Comparison of ENCODE assay signal across 8 mouse cellular contexts in the genomic region with DNA sequence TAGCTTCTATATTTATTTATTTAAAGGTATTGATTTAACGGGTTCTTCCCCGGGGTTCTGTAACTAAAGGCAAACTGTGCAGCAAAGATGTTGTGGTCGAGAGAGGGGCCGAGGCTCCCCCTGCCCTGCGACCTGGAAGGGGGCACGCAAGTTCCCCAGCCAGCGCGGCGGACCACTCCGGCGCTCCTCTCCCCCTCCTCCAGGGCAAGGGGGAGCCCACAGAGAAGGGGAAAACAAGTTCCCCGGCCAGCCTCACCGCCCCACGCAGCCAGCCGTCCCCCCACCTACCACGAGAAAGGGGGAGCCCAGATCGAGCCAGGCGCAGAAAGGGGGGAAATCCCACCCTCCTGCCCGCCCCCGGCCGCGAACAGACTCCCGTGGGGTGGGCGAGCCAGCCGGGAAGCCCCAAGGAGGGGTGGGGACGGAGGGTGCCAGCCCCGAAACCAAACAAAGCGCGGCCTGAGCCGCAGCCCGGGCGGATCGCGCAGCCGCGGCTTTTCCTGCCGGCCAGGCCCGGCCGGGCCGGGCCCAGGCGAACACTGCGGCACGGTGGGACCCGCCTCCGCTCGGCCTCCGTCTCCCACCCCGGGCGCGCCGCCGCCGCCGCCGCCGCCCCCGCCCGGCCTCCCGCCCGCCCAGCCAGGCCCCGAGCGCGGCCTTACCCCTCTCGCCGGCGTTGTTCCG. TPM values are rescaled to one million over a fixed set of nuclear protein-coding genes. Genes with fewer than 3 reads are reported as not detected.
DNase-seq lines count a peak whose midpoint lies in the region; ATAC-seq and TF ChIP-seq lines count a peak whose summit lies in the region.

No protein-coding gene starts in this region.

- in situ Hi-C loops in CH12.LX (cut with MboI; ENCODE audit: low pct_ligation_motif_present, low pct_unique_long_range_greater_than_20kb, low sequenced_read_pairs), result no loop called here

- TF ChIP-seq POLR2A in CH12.LX (IDR thresholded peaks at IDR 0.05; ENCODE audit: low read depth, low read length), result peak; percentile 50; the same call in 1 of the 2 replicates
- 0 out of 2 replicates have a peak, but pooled peaks have one; percentile 11 for TF ChIP-seq POLR2A in brain, embryonic 14.5 days (IDR thresholded peaks at IDR 0.05; ENCODE audit: borderline replicate concordance, extremely low read depth, insufficient read depth, insufficient read length, poor library complexity, severe bottlenecking)

- H3K27me3 ChIP-seq in CH12.LX (replicated peaks), result no peaks in the 10 kb centered on the region
- H3K27me3 ChIP-seq in forebrain, embryonic 11.5 days (ENCODE audit: control insufficient read depth, insufficient read depth, low read length), result no peaks in the 10 kb centered on the region
- no peaks in the 10 kb centered on the region for H3K27me3 ChIP-seq in heart, postnatal 0 days (ENCODE audit: control insufficient read depth, insufficient read depth, low read length)
- H3K27me3 ChIP-seq in liver, embryonic 16.5 days (ENCODE audit: control insufficient read depth, insufficient read depth, low read depth, low read length), result no peaks in the 10 kb centered on the region
- H3K27me3 ChIP-seq in neural tube, embryonic 13.5 days, result no peaks in the 10 kb centered on the region

- H3K27ac ChIP-seq in CH12.LX (ENCODE audit: insufficient read depth, low read depth), result peak overlapping the region; percentile 90
- H3K27ac ChIP-seq in forebrain, embryonic 11.5 days (ENCODE audit: low read depth, low read length), result peak overlapping the region; percentile 100
- H3K27ac ChIP-seq in heart, postnatal 0 days (ENCODE audit: low read depth), result peak overlapping the region; percentile 100
- peak overlapping the region; percentile 98 for H3K27ac ChIP-seq in liver, embryonic 16.5 days (ENCODE audit: low read length)
- peak overlapping the region; percentile 100 for H3K27ac ChIP-seq in neural tube, embryonic 13.5 days (replicated peaks)

- TF ChIP-seq CTCF in CH12.LX (conservative IDR thresholded peaks at IDR 0.05 in 1 of 2, IDR thresholded peaks at IDR 0.05 in 1 of 2; ENCODE audit: low read depth in 2 of 2, low read length in 2 of 2), result no peak
- TF ChIP-seq CTCF in brain, embryonic 14.5 days (IDR thresholded peaks at IDR 0.05; ENCODE audit: borderline replicate concordance, extremely low read depth, insufficient read depth, insufficient read length), result no peak
- no peak for TF ChIP-seq CTCF in heart, postnatal 0 days (IDR thresholded peaks at IDR 0.05; ENCODE audit: low read depth)

- peak overlapping the region; percentile 76 to 99 (median 78) for H3K4me3 ChIP-seq in CH12.LX (replicated peaks in 1 of 3; ENCODE audit: low read depth in 2 of 3, low read length in 2 of 3, poor library complexity in 1 of 3)
- peak overlapping the region; percentile 99 for H3K4me3 ChIP-seq in forebrain, embryonic 11.5 days (ENCODE audit: low read depth, low read length)
- peak overlapping the region; percentile 86 for H3K4me3 ChIP-seq in heart, postnatal 0 days (ENCODE audit: low read depth, low read length)
- peak overlapping the region; percentile 97 for H3K4me3 ChIP-seq in liver, embryonic 16.5 days (ENCODE audit: low read depth, low read length)
- H3K4me3 ChIP-seq in neural tube, embryonic 13.5 days, result peak overlapping the region; percentile 89

- peaks cover 0 to 11% of the 10 kb centered on the region in 2 experiments for H3K36me3 ChIP-seq in CH12.LX (replicated peaks in 1 of 2; ENCODE audit: control insufficient read depth in 1 of 2, insufficient read depth in 1 of 2, low read length in 1 of 2)
- H3K36me3 ChIP-seq in forebrain, embryonic 11.5 days (ENCODE audit: control insufficient read depth, insufficient read depth, low read length), result no peaks in the 10 kb centered on the region
- no peaks in the 10 kb centered on the region for H3K36me3 ChIP-seq in heart, postnatal 0 days (replicated peaks; ENCODE audit: control insufficient read depth, insufficient read depth, low read length)
- no peaks in the 10 kb centered on the region for H3K36me3 ChIP-seq in liver, embryonic 16.5 days (ENCODE audit: control insufficient read depth, insufficient read depth)
- H3K36me3 ChIP-seq in neural tube, embryonic 13.5 days, result no peaks in the 10 kb centered on the region

- peaks cover 83% of the 10 kb centered on the region for H3K79me2 ChIP-seq in CH12.LX (replicated peaks; ENCODE audit: control insufficient read depth, extremely low read depth, insufficient read depth, poor library complexity, severe bottlenecking)

- H3K9me3 ChIP-seq in CH12.LX (replicated peaks; ENCODE audit: low read length), result peaks cover 5% of the 10 kb centered on the region
- H3K9me3 ChIP-seq in forebrain, embryonic 11.5 days (ENCODE audit: control insufficient read depth, low read length), result no peaks in the 10 kb centered on the region
- no peaks in the 10 kb centered on the region for H3K9me3 ChIP-seq in heart, postnatal 0 days (replicated peaks; ENCODE audit: control insufficient read depth, low read length)
- H3K9me3 ChIP-seq in liver, embryonic 16.5 days (replicated peaks; ENCODE audit: control insufficient read depth, low read length), result no peaks in the 10 kb centered on the region
- H3K9me3 ChIP-seq in neural tube, embryonic 13.5 days, result no peaks in the 10 kb centered on the region

- ATAC-seq in forebrain, embryonic 11.5 days (replicated peaks; ENCODE audit: low FRiP score), result peak; percentile 31
- ATAC-seq in heart, postnatal 0 days (ENCODE audit: insufficient read depth, low read depth), result peak; percentile 33
- ATAC-seq in liver, embryonic 16.5 days (ENCODE audit: low read depth), result peak; percentile 55
- ATAC-seq in neural tube, embryonic 13.5 days (ENCODE audit: low read depth), result peak; percentile 12

- TF ChIP-seq RAD21 in CH12.LX (IDR thresholded peaks at IDR 0.05; ENCODE audit: low read depth, low read length), result no peak

- WGBS in forebrain, embryonic 11.5 days, result under 1% methylated on average over 33 of the region's 67 CpGs
- WGBS in heart, postnatal 0 days, result under 1% methylated on average over 22 of the region's 67 CpGs
- under 1% methylated on average over 40 of the region's 67 CpGs for WGBS in liver, embryonic 16.5 days (ENCODE audit: insufficient replicate concordance)
- under 1% methylated on average over 58 of the region's 67 CpGs for WGBS in neural tube, embryonic 13.5 days

- no peak for TF ChIP-seq EP300 in CH12.LX (IDR thresholded peaks at IDR 0.05; ENCODE audit: low read length)
- no peak for TF ChIP-seq EP300 in heart, postnatal 0 days (IDR thresholded peaks at IDR 0.05; ENCODE audit: low read depth)

- peaks cover 2 to 20% of the 10 kb centered on the region in 2 experiments; a peak in 3 of 4 replicates for H3K4me1 ChIP-seq in CH12.LX (ENCODE audit: control insufficient read depth in 1 of 2, insufficient read depth in 2 of 2)
- no peaks in the 10 kb centered on the region; the same call in 1 of the 2 replicates for H3K4me1 ChIP-seq in forebrain, embryonic 11.5 days (replicated peaks; ENCODE audit: control insufficient read depth, insufficient read depth, low read length)
- H3K4me1 ChIP-seq in heart, postnatal 0 days (ENCODE audit: control insufficient read depth, insufficient read depth), result peaks cover 5% of the 10 kb centered on the region
- peaks cover 17% of the 10 kb centered on the region for H3K4me1 ChIP-seq in liver, embryonic 16.5 days (ENCODE audit: control insufficient read depth, low read depth, low read length)
- H3K4me1 ChIP-seq in neural tube, embryonic 13.5 days (replicated peaks), result peaks cover 34% of the 10 kb centered on the region

- dilution Hi-C loops in CH12.LX (cut with MboI; ENCODE audit: extremely low pct_ligation_motif_present, extremely low pct_unique_long_range_greater_than_20kb, low sequenced_read_pairs), result no loop called here

- DNase-seq in CH12.LX (ENCODE audit: extremely low read depth), result peak; percentile 52
- DNase-seq in brain, embryonic 14.5 days (ENCODE audit: low read depth), result peak; percentile 74
- peak; percentile 82 for DNase-seq in forebrain, embryonic 11.5 days (ENCODE audit: low spot score)
- DNase-seq in heart, postnatal 0 days (ENCODE audit: low spot score), result peak; percentile 48
- DNase-seq in kidney, postnatal 36 days, result peak; percentile 45 to 77
- DNase-seq in thymus, adult 18-20 months, result peak; percentile 63 to 73

- H3K4me2 ChIP-seq in CH12.LX (ENCODE audit: insufficient read depth, low read depth, poor library complexity, severe bottlenecking), result no peak overlapping the region
- H3K4me2 ChIP-seq in forebrain, embryonic 11.5 days (ENCODE audit: low read depth, low read length, severe bottlenecking), result peak overlapping the region; percentile 73
- H3K4me2 ChIP-seq in heart, postnatal 0 days (ENCODE audit: low read depth, low read length), result peak overlapping the region; percentile 66
- H3K4me2 ChIP-seq in liver, embryonic 16.5 days (ENCODE audit: low read depth, low read length), result peak overlapping the region; percentile 90
- peak overlapping the region; percentile 74 for H3K4me2 ChIP-seq in neural tube, embryonic 13.5 days

- peak overlapping the region; percentile 100 for H3K9ac ChIP-seq in CH12.LX (ENCODE audit: insufficient read depth, low read depth)
- peak overlapping the region; percentile 94 for H3K9ac ChIP-seq in forebrain, embryonic 11.5 days (ENCODE audit: low read length)
- peak overlapping the region; percentile 97 for H3K9ac ChIP-seq in heart, postnatal 0 days (replicated peaks; ENCODE audit: low read depth, low read length)
- H3K9ac ChIP-seq in liver, embryonic 16.5 days (ENCODE audit: low read depth, low read length), result peak overlapping the region; percentile 98
- H3K9ac ChIP-seq in neural tube, embryonic 13.5 days, result peak overlapping the region; percentile 100

TF ChIP-seq in CH12.LX, 34 proteins besides CTCF, POLR2A, EP300 and RAD21 (continues in another document):
- no peak for TF ChIP-seq ZKSCAN1 (IDR thresholded peaks at IDR 0.05; ENCODE audit: borderline replicate concordance, low read depth, low read length)
- TF ChIP-seq MAZ (IDR thresholded peaks at IDR 0.05; ENCODE audit: low read depth, low read length), result peak; percentile 90
- no peak for TF ChIP-seq CHD2 (IDR thresholded peaks at IDR 0.05; ENCODE audit: low read length)
- TF ChIP-seq SIN3A (IDR thresholded peaks at IDR 0.05; ENCODE audit: low read length), result peak; percentile 66; the same call in 1 of the 2 replicates
- no peak for TF ChIP-seq MYC (IDR thresholded peaks at IDR 0.05; ENCODE audit: low read depth, low read length)
- TF ChIP-seq IRF4 (IDR thresholded peaks at IDR 0.05; ENCODE audit: low read depth, low read length), result peak; percentile 55; the same call in 1 of the 2 replicates

RNA-seq across cellular contexts. Expression of gene Fbxo11, which starts 0.6 kb away (rescaled TPM):
- total RNA-seq in CH12.LX (2012; rRNA removed) (32.1 and 37.6 TPM in 2 replicates), CH12.LX (2014; rRNA removed) (53.9 and 61.0 TPM in 2 replicates)
- polyA plus RNA-seq in CH12.LX (2012; ENCODE audit: insufficient read length, low read depth), result 61.8 and 67.6 TPM in 2 replicates
- 81.0 and 95.2 TPM in 2 replicates for polyA plus RNA-seq in brain, embryonic 14.5 days (2012; rRNA removed)
- polyA plus RNA-seq in forebrain, embryonic 11.5 days (2014; fragmentation: Nextera tagmentation; extraction: Ambion mirVana), result 40.0 and 41.1 TPM in 2 replicates
- 11.4 and 20.0 TPM in 2 replicates for total RNA-seq in heart, postnatal 0 days (2014; rRNA removed; ENCODE audit: low replicate concordance)
- 7.7 and 8.7 TPM in 2 replicates for polyA plus RNA-seq in heart, postnatal 0 days (2015; fragmentation: Nextera tagmentation; extraction: Ambion mirVana)
- 2.6 TPM in 2 replicates for polyA plus RNA-seq in liver, embryonic 16.5 days (2015; fragmentation: Nextera tagmentation; extraction: Ambion mirVana)
- 30.7 and 30.9 TPM in 2 replicates for polyA plus RNA-seq in neural tube, embryonic 13.5 days (2015; fragmentation: Nextera tagmentation; extraction: Ambion mirVana)

Comparison
In these comparisons a context has a peak if more than half of its experiments do, and no peak if none do; other contexts are left out.
1. Peak in every context shown above with its lines: DNase-seq, ATAC-seq, H3K4me3 ChIP-seq and H3K27ac ChIP-seq.